Mouse (Mus musculus): ENCODE data around the gene Olfr69. TPM values are rescaled to one million over a fixed set of nuclear protein-coding genes. Genes with fewer than 3 reads are reported as not detected.
"Not testable (repeated sequence)": the region's sequence is repeated elsewhere in the genome, so short reads cannot be mapped to it uniquely, and the experiment has no call there.

Gene Olfr69
- total RNA-seq, 2 experiments from 2014 or later, result not detected

DNA sequence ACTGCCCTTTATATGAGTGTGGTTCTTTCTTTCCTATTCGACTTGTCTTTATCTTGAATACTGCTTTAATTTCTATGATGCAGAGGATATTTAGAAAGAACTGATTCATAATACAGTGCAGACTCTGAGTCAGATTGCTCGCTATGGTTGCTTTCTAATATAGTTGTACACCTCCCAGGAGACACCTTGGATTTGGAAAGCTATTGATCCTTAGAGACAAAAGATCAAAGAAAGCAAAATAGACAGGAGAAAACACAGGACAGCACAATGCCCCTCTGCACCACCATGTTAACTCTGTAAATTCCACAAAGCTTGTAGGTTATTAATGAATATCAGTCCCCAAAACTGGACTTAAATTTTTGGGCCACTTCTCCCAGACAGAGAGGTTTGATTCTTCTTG, 26.6 kb downstream of the Olfr69 start, which contains the start of gene Olfr629:
Olfr629 (minus strand) TSS at position 101 of the 400 bp plus-strand sequence.
- no peak for DNase-seq
- intact Hi-C loops (cut with DNase I; ENCODE audit: low total_unique reads), result no loop called here

DNA sequence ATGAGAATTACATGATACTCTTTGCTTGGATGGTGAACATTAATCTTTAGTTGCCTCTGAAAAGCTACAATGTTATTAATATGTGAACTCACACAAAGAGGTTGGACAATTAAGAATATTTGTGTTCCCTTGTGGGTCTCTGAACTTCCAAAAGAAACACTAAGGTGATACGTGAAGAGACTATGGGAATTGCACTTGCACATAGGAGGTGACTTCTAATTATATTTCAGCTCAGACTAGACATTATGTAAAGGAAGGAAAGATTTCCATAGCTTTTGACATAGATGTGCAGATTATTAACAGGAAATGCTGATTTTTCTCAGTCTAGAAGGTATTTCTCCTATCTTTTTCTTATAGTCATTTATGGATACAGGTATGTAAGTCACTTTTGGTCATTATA, 41.3 kb downstream of the Olfr69 start, which contains the start of gene Olfr628:
Olfr628 (plus strand) TSS at position 301 of the 400 bp plus-strand sequence.
- no peak for DNase-seq
- intact Hi-C loops (cut with DNase I; ENCODE audit: low total_unique reads), result no loop called here

DNA sequence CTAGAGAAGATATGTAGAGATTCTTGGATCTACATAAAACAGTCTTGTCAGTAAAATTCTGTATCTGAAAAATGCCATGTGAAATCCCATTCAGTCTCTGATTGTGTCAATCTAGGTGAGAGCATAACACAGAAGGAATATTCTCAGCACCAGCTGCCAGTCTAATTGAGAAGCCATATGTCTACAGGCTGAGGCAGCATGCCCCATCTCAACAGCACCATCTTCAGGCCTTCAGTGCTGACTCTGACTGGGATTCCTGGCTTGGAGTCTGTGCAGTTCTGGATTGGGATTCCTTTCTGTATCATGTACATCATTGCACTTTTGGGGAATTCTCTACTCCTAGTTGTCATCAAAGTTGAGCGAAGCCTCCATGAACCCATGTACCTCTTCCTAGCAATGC, 55.0 kb downstream of the Olfr69 start:
- intact Hi-C loops (cut with DNase I; ENCODE audit: low total_unique reads); DNase-seq: not testable (repeated sequence)

Other genes with a start within 250 kb of the Olfr69 start
- not detected for gene Olfr612, start 228.9 kb downstream of the Olfr69 start, total RNA-seq (2021)
- not detected for gene Olfr613, start 223.5 kb downstream of the Olfr69 start, total RNA-seq (2021)
- gene Olfr615, start 215.5 kb downstream of the Olfr69 start, total RNA-seq (2021), result not detected
- gene Olfr616, start 202.5 kb downstream of the Olfr69 start, total RNA-seq (2021), result not detected
- gene Olfr617, start 198.5 kb downstream of the Olfr69 start, total RNA-seq (2021), result not detected
- not detected for gene Olfr618, start 181.5 kb downstream of the Olfr69 start, total RNA-seq (2021)
- not detected for gene Olfr619, start 171.0 kb downstream of the Olfr69 start, total RNA-seq (2021)
- gene Olfr620, start 159.1 kb downstream of the Olfr69 start, total RNA-seq (2021), result not detected
- gene Olfr622, start 128.9 kb downstream of the Olfr69 start, total RNA-seq (2021), result not detected
- not detected for gene Olfr623, start 107.9 kb downstream of the Olfr69 start, total RNA-seq (2021)
- gene Olfr624, start 100.4 kb downstream of the Olfr69 start, total RNA-seq (2021), result not detected
- gene Olfr625-ps1, start 88.9 kb downstream of the Olfr69 start, total RNA-seq (2021), result not detected
- gene Olfr243, start 56.9 kb downstream of the Olfr69 start, total RNA-seq (2021), result not detected
- gene Olfr628, start 41.2 kb downstream of the Olfr69 start, total RNA-seq (2021), result not detected
- gene Olfr629, start 26.7 kb downstream of the Olfr69 start, total RNA-seq (2021), result not detected
- not detected for gene Olfr630, start 14.3 kb downstream of the Olfr69 start, total RNA-seq (2021)
- gene Olfr68, start 8.1 kb upstream of the Olfr69 start, total RNA-seq (2021), result not detected
- gene Olfr67, start 20.2 kb upstream of the Olfr69 start, total RNA-seq (2021), result not detected
- gene Hbb-bt, start 42.4 kb upstream of the Olfr69 start, total RNA-seq (2021), result 100 to 1,000 TPM; 114 to 127 TPM
- 1,000 to 10,000 TPM; 1,097 to 1,122 TPM for gene Hbb-bs, start 56.5 kb upstream of the Olfr69 start, total RNA-seq (2021)
- not detected for gene Hbb-bh2, start 68.9 kb upstream of the Olfr69 start, total RNA-seq (2021)
- not detected for gene Hbb-bh1, start 71.6 kb upstream of the Olfr69 start, total RNA-seq (2021)
- gene Hbb-y, start 81.6 kb upstream of the Olfr69 start, total RNA-seq (2021), result not detected
- not detected for gene Olfr66, start 114.7 kb upstream of the Olfr69 start, total RNA-seq (2021)
- gene Olfr64, start 122.9 kb upstream of the Olfr69 start, total RNA-seq (2021), result not detected
- not detected for gene Olfr65, start 131.9 kb upstream of the Olfr69 start, total RNA-seq (2021)
- gene Olfr631, start 157.2 kb upstream of the Olfr69 start, total RNA-seq (2021), result not detected
- not detected for gene Olfr632, start 162.8 kb upstream of the Olfr69 start, total RNA-seq (2021)
- gene Olfr633, start 172.8 kb upstream of the Olfr69 start, total RNA-seq (2021), result not detected
- not detected for gene Olfr635, start 199.6 kb upstream of the Olfr69 start, total RNA-seq (2021)
- gene Olfr638, start 227.2 kb upstream of the Olfr69 start, total RNA-seq (2021), result not detected
- gene Olfr639, start 245.7 kb upstream of the Olfr69 start, total RNA-seq (2021), result not detected